Mouse (Mus musculus) gastrocnemius, postnatal 4 days (tissue): ENCODE results near the gene Gal. TPM values are rescaled to one million over a fixed set of nuclear protein-coding genes. Genes with fewer than 3 reads are reported as not detected.

ENCODE experiments used
- total RNA-seq, 2 experiments: library from RNA; stranded (reverse); gene quantifications; 2 replicates each; pipeline ENCODE4 v1.2.3; 2021

Gene Gal
- total RNA-seq, 2 experiments from 2014 or later: not detected

Other genes with a start within 250 kb of the Gal start
- gene Mrpl21, start 131.6 kb downstream of the Gal start, total RNA-seq: 10 to 100 TPM; 63.7 to 67.5 TPM
- gene Ighmbp2, start 131.5 kb downstream of the Gal start, total RNA-seq: 1 to 10 TPM; 5.9 to 6.1 TPM
- 10 to 100 TPM; 52.0 to 67.5 TPM for gene Cpt1a, start 92.2 kb downstream of the Gal start, total RNA-seq
- gene Tesmin, start 25.7 kb downstream of the Gal start, total RNA-seq: 1 to 10 TPM; 1.1 to 1.3 TPM
- 10 to 100 TPM; 79.3 to 94.5 TPM for gene Ppp6r3, start 161.2 kb upstream of the Gal start, total RNA-seq